Mouse (Mus musculus) hindbrain, postnatal 0 days (tissue): ENCODE data around the gene Gli1. TPM values are rescaled to one million over a fixed set of nuclear protein-coding genes. Genes with fewer than 3 reads are reported as not detected.

Experiments used
- ATAC-seq: fragments of 200-750 bp; cut with Nextera tagmentation; 2 replicates; pipeline ENCODE4 v1.8.0; 2017; ENCODE audit warnings: mild to moderate bottlenecking, moderate TSS enrichment, moderate library complexity
- DNase-seq: peaks from one replicate; pipeline ENCODE4 v3.0.0-alpha.2; 2015; ENCODE audit warnings: low spot score
- H3K27ac ChIP-seq: fragments of 300-500 bp; sonication (generic); 2 replicates; pipeline ENCODE4 v1.5.1; 2014; ENCODE audit warnings: mild to moderate bottlenecking
- H3K27me3 ChIP-seq: fragments of 300-500 bp; sonication (generic); 2 replicates; pipeline ENCODE4 v1.6.1; 2014; ENCODE audit warnings: low read length, mixed read lengths; ENCODE audit not compliant: insufficient read depth
- H3K36me3 ChIP-seq: fragments of 300-500 bp; sonication (generic); 2 replicates; pipeline ENCODE4 v1.6.1; 2014; ENCODE audit warnings: low read length, mixed read lengths; ENCODE audit not compliant: insufficient read depth
- H3K4me1 ChIP-seq: fragments of 300-500 bp; sonication (generic); 2 replicates; pipeline ENCODE4 v1.6.1; 2014; ENCODE audit warnings: antibody characterized with exemption, low read length, mixed read lengths; ENCODE audit not compliant: insufficient read depth
- H3K4me2 ChIP-seq: fragments of 300-500 bp; sonication (generic); 2 replicates; pipeline ENCODE4 v1.6.1; 2014; ENCODE audit warnings: low read depth, mild to moderate bottlenecking, low read length, moderate library complexity, mixed read lengths
- H3K4me3 ChIP-seq: fragments of 300-500 bp; sonication (generic); 2 replicates; pipeline ENCODE4 v1.5.1; 2014; ENCODE audit warnings: low read length
- H3K9ac ChIP-seq: fragments of 300-500 bp; sonication (generic); replicated peaks from 2 replicates; pipeline ENCODE4 v1.6.1; 2014; ENCODE audit warnings: mild to moderate bottlenecking, low read length, moderate library complexity, mixed read lengths
- H3K9me3 ChIP-seq: fragments of 300-500 bp; sonication (generic); 2 replicates; pipeline ENCODE4 v1.6.1; 2016; ENCODE audit warnings: low read length, mixed read lengths
- CTCF ChIP-seq: IDR thresholded peaks from 2 replicates; pipeline ENCODE4 v1.5.1; 2016; ENCODE audit warnings: antibody characterized with exemption, control low read depth, low read depth
- WGBS: fragments of 180-500 bp; shearing (Covaris S2); extraction: QIAGEN DNeasy Blood & Tissue Kit; methylation state at CpG from one replicate; pipeline ENCODE4 v1.1.7; 2014; 5-methylcytosine and 5-hydroxymethylcytosine counted together
- polyA plus RNA-seq: library from polyadenylated mRNA; unstranded; fragments of >200 nt; fragmentation: Nextera tagmentation; extraction: Ambion mirVana; gene quantifications from 2 replicates; pipeline ENCODE4 v1.2.1, GENCODE M21; 2015
- total RNA-seq: library from RNA; depleted of rRNA; stranded (reverse); fragments of >200 nt; gene quantifications from 2 replicates; pipeline ENCODE4 v1.2.3, GENCODE M21; 2014

Gli1 gene
- total and polyA plus RNA-seq, 2 experiments from 2014 or later, result 2.7 to 13.0 TPM

GRCm38 (mm10) chr10:127324495-127324894 is 17.3 kb downstream of the Gli1 start:
- no peak for ATAC-seq
- peak; percentile 62 for TF ChIP-seq CTCF
- Histone ChIP-seq H3K36me3 (no peaks in the 10 kb centered on the region), H3K4me2 (no peak overlapping the region), H3K27ac (no peak overlapping the region), H3K27me3 (peaks cover 46% of the 10 kb centered on the region), H3K9ac (no peak overlapping the region), H3K4me3 (no peak overlapping the region), H3K4me1 (no peaks in the 10 kb centered on the region), H3K9me3 (no peaks in the 10 kb centered on the region)
- WGBS, result 14% methylated on average over 7 of the region's 7 CpGs
- DNase-seq, result peak; percentile 62

GRCm38 (mm10) chr10:127323131-127323855 is 18.5 kb downstream of the Gli1 start:
- H3K4me3 ChIP-seq, result no peak overlapping the region
- H3K27me3 ChIP-seq, result peaks cover 41% of the 10 kb centered on the region
- no peaks in the 10 kb centered on the region for H3K36me3 ChIP-seq
- no peak overlapping the region for H3K4me2 ChIP-seq
- DNase-seq (no peak), ATAC-seq (no peak)
- H3K9ac ChIP-seq, result no peak overlapping the region
- H3K27ac ChIP-seq, result no peak overlapping the region
- no peaks in the 10 kb centered on the region for H3K9me3 ChIP-seq
- H3K4me1 ChIP-seq, result no peaks in the 10 kb centered on the region
- no peak for TF ChIP-seq CTCF
- WGBS, result 72% methylated on average over 17 of the region's 17 CpGs

- H3K36me3 ChIP-seq, result no peaks in the 10 kb centered on the region
- 92% methylated on average over 4 of the region's 4 CpGs for WGBS
- peaks cover 37% of the 10 kb centered on the region for H3K27me3 ChIP-seq
- H3K9ac ChIP-seq, result no peak overlapping the region
- H3K4me1 ChIP-seq, result no peaks in the 10 kb centered on the region
- no peak overlapping the region for H3K4me2 ChIP-seq
- H3K4me3 ChIP-seq, result no peak overlapping the region
- H3K9me3 ChIP-seq, result no peaks in the 10 kb centered on the region
- no peak for ATAC-seq
- no peak for TF ChIP-seq CTCF
- no peak overlapping the region for H3K27ac ChIP-seq
- DNase-seq, result no peak
Observed at GRCm38 (mm10) chr10:127322669-127323068, 19.1 kb downstream of the Gli1 start.

GRCm38 (mm10) chr10:127322178-127322577 is 19.6 kb downstream of the Gli1 start:
- H3K36me3 ChIP-seq, result no peaks in the 10 kb centered on the region
- H3K9me3 ChIP-seq, result no peaks in the 10 kb centered on the region
- no peak overlapping the region for H3K4me3 ChIP-seq
- no peak overlapping the region for H3K9ac ChIP-seq
- no peak overlapping the region for H3K4me2 ChIP-seq
- DNase-seq (no peak), ATAC-seq (no peak)
- TF ChIP-seq CTCF, result no peak
- peaks cover 32% of the 10 kb centered on the region for H3K27me3 ChIP-seq
- no peak overlapping the region for H3K27ac ChIP-seq
- WGBS, result 72% methylated on average over 13 of the region's 13 CpGs
- no peaks in the 10 kb centered on the region for H3K4me1 ChIP-seq

GRCm38 (mm10) chr10:127321621-127322020 is 20.2 kb downstream of the Gli1 start, which contains the start of gene Arhgap9:
Gene Arhgap9 (plus strand): TSS chr10:127321964.
- no peak for ATAC-seq
- no peak within 1 kb of the TSS for H3K4me2 ChIP-seq
- H3K4me1 ChIP-seq, result no peaks in the 10 kb centered on the region
- no peak within 1 kb of the TSS for H3K27ac ChIP-seq
- H3K4me3 ChIP-seq, result no peak within 1 kb of the TSS
- 67% methylated on average over 3 of the region's 3 CpGs for WGBS
- no peaks in the 10 kb centered on the region for H3K9me3 ChIP-seq
- TF ChIP-seq CTCF, result no peak
- no peak for DNase-seq
- peaks cover 27% of the 10 kb centered on the region for H3K27me3 ChIP-seq
- H3K9ac ChIP-seq, result no peak within 1 kb of the TSS
- H3K36me3 ChIP-seq, result no peaks in the 10 kb centered on the region

GRCm38 (mm10) chr10:127319969-127320368 is 21.8 kb downstream of the Gli1 start:
- H3K9me3 ChIP-seq, result no peaks in the 10 kb centered on the region
- no peak for TF ChIP-seq CTCF
- peaks cover 11% of the 10 kb centered on the region; the same call in 1 of the 2 replicates for H3K27me3 ChIP-seq
- DNase-seq (no peak), ATAC-seq (no peak)
- H3K4me2 ChIP-seq, result no peak overlapping the region
- H3K4me3 ChIP-seq, result no peak overlapping the region
- H3K4me1 ChIP-seq, result no peaks in the 10 kb centered on the region
- no peak overlapping the region for H3K9ac ChIP-seq
- no peak overlapping the region for H3K27ac ChIP-seq
- 76% methylated on average over 7 of the region's 7 CpGs for WGBS
- no peaks in the 10 kb centered on the region for H3K36me3 ChIP-seq

- Histone ChIP-seq H3K9me3 (no peaks in the 10 kb centered on the region), H3K4me2 (no peak overlapping the region), H3K9ac (no peak overlapping the region), H3K4me1 (no peaks in the 10 kb centered on the region), H3K27me3 (no peaks in the 10 kb centered on the region), H3K36me3 (no peaks in the 10 kb centered on the region), H3K4me3 (no peak overlapping the region), H3K27ac (no peak overlapping the region)
- DNase-seq, result no peak
- no peak for TF ChIP-seq CTCF
- WGBS, result 41% methylated on average over 4 of the region's 4 CpGs
- no peak for ATAC-seq
Observed at GRCm38 (mm10) chr10:127318009-127318408, 23.8 kb downstream of the Gli1 start.
